Mouse (Mus musculus) forebrain, embryonic 15.5 days (tissue): ENCODE measurements at regions not wholly inside any gene's neighbourhood (a gene's known extent, or its start where the extent isn't known, plus 50 kb on each side); places are given as distances from the start of the nearest gene placed in this dataset.

Source experiments
- ATAC-seq: fragments of 200-750 bp; cut with Nextera tagmentation; replicated peaks from 2 replicates; pipeline ENCODE4 v1.8.0; 2017; ENCODE audit warnings: mild to moderate bottlenecking, moderate TSS enrichment, moderate library complexity
- H3K27ac ChIP-seq: fragments of 300-500 bp; sonication (generic); replicated peaks from 2 replicates; pipeline ENCODE4 v1.5.1; 2015; ENCODE audit warnings: mild to moderate bottlenecking, inconsistent platforms
- H3K27me3 ChIP-seq: fragments of 300-500 bp; sonication (generic); 2 replicates; pipeline ENCODE4 v1.6.1; 2015; ENCODE audit warnings: inconsistent platforms
- H3K36me3 ChIP-seq: fragments of 300-500 bp; sonication (generic); 2 replicates; pipeline ENCODE4 v1.6.1; 2015; ENCODE audit warnings: mild to moderate bottlenecking, inconsistent platforms
- H3K4me1 ChIP-seq: fragments of 300-500 bp; sonication (generic); 2 replicates; pipeline ENCODE4 v1.6.1; 2015; ENCODE audit warnings: inconsistent platforms
- H3K4me2 ChIP-seq: fragments of 300-500 bp; sonication (generic); replicated peaks from 2 replicates; pipeline ENCODE4 v1.6.1; 2015; ENCODE audit warnings: mild to moderate bottlenecking, inconsistent platforms
- H3K4me3 ChIP-seq: fragments of 300-500 bp; sonication (generic); 2 replicates; pipeline ENCODE4 v1.5.1; 2015; ENCODE audit warnings: mild to moderate bottlenecking, inconsistent platforms
- H3K9ac ChIP-seq: fragments of 300-500 bp; sonication (generic); replicated peaks from 2 replicates; pipeline ENCODE4 v1.6.1; 2015; ENCODE audit warnings: mild to moderate bottlenecking, inconsistent platforms
- H3K9me3 ChIP-seq: fragments of 300-500 bp; sonication (generic); 2 replicates; pipeline ENCODE4 v1.6.1; 2016; ENCODE audit warnings: inconsistent platforms
- WGBS: fragments of 180-500 bp; shearing (Covaris S2); methylation state at CpG from one replicate; pipeline ENCODE4 v1.1.7; 2015; ENCODE audit warnings: mixed read lengths; 5-methylcytosine and 5-hydroxymethylcytosine counted together

- Histone ChIP-seq H3K4me1 (0 out of 2 replicates have a peak, but pooled peaks cover 3% of the 10 kb centered on the region), H3K27ac (no peak overlapping the region), H3K4me2 (no peak overlapping the region), H3K27me3 (no peaks in the 10 kb centered on the region), H3K9me3 (no peaks in the 10 kb centered on the region), H3K4me3 (no peak overlapping the region), H3K9ac (no peak overlapping the region), H3K36me3 (no peaks in the 10 kb centered on the region)
- ATAC-seq = no peak
- 93% methylated on average over 10 of the region's 10 CpGs for WGBS
Observed at GRCm38 (mm10) chr2:78972288-78973117, 104.6 kb downstream of the Ube2e3 start.

- Histone ChIP-seq H3K9me3 (no peaks in the 10 kb centered on the region), H3K9ac (no peak overlapping the region), H3K27ac (no peak overlapping the region), H3K4me3 (no peak overlapping the region), H3K27me3 (no peaks in the 10 kb centered on the region), H3K36me3 (no peaks in the 10 kb centered on the region), H3K4me2 (no peak overlapping the region), H3K4me1 (0 out of 2 replicates have a peak, but pooled peaks cover 3% of the 10 kb centered on the region)
- 92% methylated on average over 3 of the region's 3 CpGs for WGBS
- ATAC-seq = no peak
Observed at GRCm38 (mm10) chr2:78973811-78974210, 105.9 kb downstream of the Ube2e3 start.

- WGBS = 85% methylated on average over 2 of the region's 2 CpGs
- Histone ChIP-seq H3K9me3 (no peaks in the 10 kb centered on the region), H3K27ac (no peak overlapping the region), H3K36me3 (no peaks in the 10 kb centered on the region), H3K4me2 (no peak overlapping the region), H3K4me1 (0 out of 2 replicates have a peak, but pooled peaks cover 3% of the 10 kb centered on the region), H3K9ac (no peak overlapping the region), H3K27me3 (no peaks in the 10 kb centered on the region), H3K4me3 (no peak overlapping the region)
- ATAC-seq = no peak
Observed at GRCm38 (mm10) chr2:78974683-78975392, 106.9 kb downstream of the Ube2e3 start.

GRCm38 (mm10) chr2:78975393-78975774 is 107.5 kb downstream of the Ube2e3 start:
- Histone ChIP-seq H3K9ac (no peak overlapping the region), H3K9me3 (no peaks in the 10 kb centered on the region), H3K4me1 (no peaks in the 10 kb centered on the region), H3K4me3 (no peak overlapping the region), H3K27me3 (no peaks in the 10 kb centered on the region), H3K27ac (no peak overlapping the region), H3K4me2 (no peak overlapping the region), H3K36me3 (no peaks in the 10 kb centered on the region)
- ATAC-seq = no peak
- WGBS = 92% methylated on average over 4 of the region's 4 CpGs

- H3K4me1 ChIP-seq = no peaks in the 10 kb centered on the region
- H3K27ac ChIP-seq = no peak overlapping the region
- no peak overlapping the region for H3K9ac ChIP-seq
- H3K36me3 ChIP-seq = no peaks in the 10 kb centered on the region
- H3K9me3 ChIP-seq = no peaks in the 10 kb centered on the region
- no peak overlapping the region for H3K4me2 ChIP-seq
- ATAC-seq = no peak
- no peaks in the 10 kb centered on the region for H3K27me3 ChIP-seq
- H3K4me3 ChIP-seq = no peak overlapping the region
- WGBS = 89% methylated on average over 4 of the region's 4 CpGs
Observed at GRCm38 (mm10) chr2:78976084-78976483, 108.2 kb downstream of the Ube2e3 start.

- no peaks in the 10 kb centered on the region for H3K4me1 ChIP-seq
- H3K9me3 ChIP-seq = no peaks in the 10 kb centered on the region
- no peaks in the 10 kb centered on the region for H3K36me3 ChIP-seq
- no peak overlapping the region for H3K9ac ChIP-seq
- no peak for ATAC-seq
- no peak overlapping the region for H3K27ac ChIP-seq
- no peaks in the 10 kb centered on the region for H3K27me3 ChIP-seq
- 69% methylated on average over 5 of the region's 5 CpGs for WGBS
- H3K4me3 ChIP-seq = no peak overlapping the region
- no peak overlapping the region for H3K4me2 ChIP-seq
Observed at GRCm38 (mm10) chr2:78977632-78978397, 109.9 kb downstream of the Ube2e3 start.

GRCm38 (mm10) chr2:78980019-78980418 is 112.1 kb downstream of the Ube2e3 start:
- Histone ChIP-seq H3K4me2 (no peak overlapping the region), H3K27me3 (0 out of 2 replicates have a peak, but pooled peaks cover 4% of the 10 kb centered on the region), H3K4me1 (no peaks in the 10 kb centered on the region), H3K27ac (no peak overlapping the region), H3K4me3 (no peak overlapping the region), H3K9me3 (no peaks in the 10 kb centered on the region), H3K36me3 (no peaks in the 10 kb centered on the region), H3K9ac (no peak overlapping the region)
- no peak for ATAC-seq
- 73% methylated on average over 5 of the region's 5 CpGs for WGBS

GRCm38 (mm10) chr2:78980661-78981229 is 112.8 kb downstream of the Ube2e3 start:
- ATAC-seq = no peak
- no peaks in the 10 kb centered on the region for H3K4me1 ChIP-seq
- H3K4me3 ChIP-seq = no peak overlapping the region
- no peak overlapping the region for H3K9ac ChIP-seq
- no peaks in the 10 kb centered on the region for H3K36me3 ChIP-seq
- no peaks in the 10 kb centered on the region for H3K9me3 ChIP-seq
- 100% methylated on average over 1 of the region's 1 CpGs for WGBS
- H3K27ac ChIP-seq = no peak overlapping the region
- 0 out of 2 replicates have a peak, but pooled peaks cover 6% of the 10 kb centered on the region for H3K27me3 ChIP-seq
- H3K4me2 ChIP-seq = no peak overlapping the region

GRCm38 (mm10) chr2:78983347-78983746 is 115.4 kb downstream of the Ube2e3 start:
- no peak overlapping the region for H3K27ac ChIP-seq
- H3K9me3 ChIP-seq = no peaks in the 10 kb centered on the region
- H3K4me3 ChIP-seq = no peak overlapping the region
- H3K27me3 ChIP-seq = 0 out of 2 replicates have a peak, but pooled peaks cover 6% of the 10 kb centered on the region
- H3K9ac ChIP-seq = no peak overlapping the region
- H3K4me2 ChIP-seq = no peak overlapping the region
- H3K4me1 ChIP-seq = peaks cover 9% of the 10 kb centered on the region
- no peaks in the 10 kb centered on the region for H3K36me3 ChIP-seq
- no peak for ATAC-seq

- no peaks in the 10 kb centered on the region for H3K9me3 ChIP-seq
- ATAC-seq = no peak
- peaks cover 9% of the 10 kb centered on the region for H3K4me1 ChIP-seq
- no peak overlapping the region for H3K4me3 ChIP-seq
- H3K27me3 ChIP-seq = 0 out of 2 replicates have a peak, but pooled peaks cover 6% of the 10 kb centered on the region
- H3K4me2 ChIP-seq = no peak overlapping the region
- 54% methylated on average over 5 of the region's 5 CpGs for WGBS
- H3K36me3 ChIP-seq = no peaks in the 10 kb centered on the region
- no peak overlapping the region for H3K9ac ChIP-seq
- H3K27ac ChIP-seq = no peak overlapping the region
Observed at GRCm38 (mm10) chr2:78983944-78984498, 116.1 kb downstream of the Ube2e3 start.

- ATAC-seq = peak; percentile 86
- peak overlapping the region; percentile 6; the same call in 1 of the 2 replicates for H3K4me2 ChIP-seq
- H3K27me3 ChIP-seq = peaks cover 6% of the 10 kb centered on the region; the same call in 1 of the 2 replicates
- peaks cover 9% of the 10 kb centered on the region for H3K4me1 ChIP-seq
- WGBS = 37% methylated on average over 7 of the region's 7 CpGs
- H3K4me3 ChIP-seq = no peak overlapping the region
- H3K9me3 ChIP-seq = no peaks in the 10 kb centered on the region
- no peaks in the 10 kb centered on the region for H3K36me3 ChIP-seq
- H3K27ac ChIP-seq = peak overlapping the region; percentile 34; the same call in 1 of the 2 replicates
- no peak overlapping the region for H3K9ac ChIP-seq
Observed at GRCm38 (mm10) chr2:78986984-78987383, 119.1 kb downstream of the Ube2e3 start.
